Mouse (Mus musculus): ENCODE measurements around the gene Slc9b2. TPM values are rescaled to one million over a fixed set of nuclear protein-coding genes. Genes with fewer than 3 reads are reported as not detected.

Slc9b2 gene
- 1.4 TPM in 2 replicates for polyA plus RNA-seq (2011; ENCODE audit: insufficient read length, low read depth, missing spikeins)

GRCm38 (mm10) chr3:135307411-135308259 lies at the start of gene Slc9b2:
TSS of gene Slc9b2 (plus strand) at chr3:135307700.
- Histone ChIP-seq H3K4me1 (ENCODE audit: control insufficient read depth, insufficient read depth, low read length) (no peaks in the 10 kb centered on the region), H3K4me3 (ENCODE audit: insufficient read depth, low read length) (no peak within 1 kb of the TSS), H3K27ac (ENCODE audit: insufficient read depth, low read length) (no peak within 1 kb of the TSS)
- TF ChIP-seq CTCF (IDR thresholded peaks at IDR 0.05; ENCODE audit: borderline replicate concordance, insufficient read depth, low read length) = no peak
- no peak for TF ChIP-seq POLR2A (IDR thresholded peaks at IDR 0.05; ENCODE audit: low read depth, low read length)

GRCm38 (mm10) chr3:135258919-135259318 lies 48.6 kb upstream of the Slc9b2 start:
- H3K27ac ChIP-seq (ENCODE audit: insufficient read depth, low read length) = no peak overlapping the region
- TF ChIP-seq POLR2A (IDR thresholded peaks at IDR 0.05; ENCODE audit: low read depth, low read length) = no peak
- TF ChIP-seq CTCF (IDR thresholded peaks at IDR 0.05; ENCODE audit: borderline replicate concordance, insufficient read depth, low read length) = no peak
- no peaks in the 10 kb centered on the region for H3K4me1 ChIP-seq (ENCODE audit: control insufficient read depth, insufficient read depth, low read length)
- no peak overlapping the region for H3K4me3 ChIP-seq (ENCODE audit: insufficient read depth, low read length)

GRCm38 (mm10) chr3:135260233-135260632 lies 47.3 kb upstream of the Slc9b2 start:
- TF ChIP-seq CTCF (IDR thresholded peaks at IDR 0.05; ENCODE audit: borderline replicate concordance, insufficient read depth, low read length) = no peak
- no peak for TF ChIP-seq POLR2A (IDR thresholded peaks at IDR 0.05; ENCODE audit: low read depth, low read length)
- no peak overlapping the region for H3K27ac ChIP-seq (ENCODE audit: insufficient read depth, low read length)
- H3K4me1 ChIP-seq (ENCODE audit: control insufficient read depth, insufficient read depth, low read length) = no peaks in the 10 kb centered on the region
- H3K4me3 ChIP-seq (ENCODE audit: insufficient read depth, low read length) = no peak overlapping the region

GRCm38 (mm10) chr3:135268616-135269015 lies 38.9 kb upstream of the Slc9b2 start:
- no peak overlapping the region for H3K27ac ChIP-seq (ENCODE audit: insufficient read depth, low read length)
- no peaks in the 10 kb centered on the region for H3K4me1 ChIP-seq (ENCODE audit: control insufficient read depth, insufficient read depth, low read length)
- TF ChIP-seq CTCF (IDR thresholded peaks at IDR 0.05; ENCODE audit: borderline replicate concordance, insufficient read depth, low read length) (no peak), POLR2A (IDR thresholded peaks at IDR 0.05; ENCODE audit: low read depth, low read length) (no peak)
- H3K4me3 ChIP-seq (ENCODE audit: insufficient read depth, low read length) = no peak overlapping the region

GRCm38 (mm10) chr3:135269391-135269990 lies 38.0 kb upstream of the Slc9b2 start:
- Histone ChIP-seq H3K4me1 (ENCODE audit: control insufficient read depth, insufficient read depth, low read length) (no peaks in the 10 kb centered on the region), H3K27ac (ENCODE audit: insufficient read depth, low read length) (no peak overlapping the region), H3K4me3 (ENCODE audit: insufficient read depth, low read length) (no peak overlapping the region)
- no peak for TF ChIP-seq CTCF (IDR thresholded peaks at IDR 0.05; ENCODE audit: borderline replicate concordance, insufficient read depth, low read length)
- no peak for TF ChIP-seq POLR2A (IDR thresholded peaks at IDR 0.05; ENCODE audit: low read depth, low read length)

- Histone ChIP-seq H3K4me1 (ENCODE audit: control insufficient read depth, insufficient read depth, low read length) (no peaks in the 10 kb centered on the region), H3K27ac (ENCODE audit: insufficient read depth, low read length) (no peak overlapping the region), H3K4me3 (ENCODE audit: insufficient read depth, low read length) (no peak overlapping the region)
- TF ChIP-seq POLR2A (IDR thresholded peaks at IDR 0.05; ENCODE audit: low read depth, low read length) (no peak), CTCF (IDR thresholded peaks at IDR 0.05; ENCODE audit: borderline replicate concordance, insufficient read depth, low read length) (no peak)
Measured at GRCm38 (mm10) chr3:135272627-135273026, 34.9 kb upstream of the Slc9b2 start.

- H3K27ac ChIP-seq (ENCODE audit: insufficient read depth, low read length) = no peak overlapping the region
- no peaks in the 10 kb centered on the region for H3K4me1 ChIP-seq (ENCODE audit: control insufficient read depth, insufficient read depth, low read length)
- no peak overlapping the region for H3K4me3 ChIP-seq (ENCODE audit: insufficient read depth, low read length)
- TF ChIP-seq CTCF (IDR thresholded peaks at IDR 0.05; ENCODE audit: borderline replicate concordance, insufficient read depth, low read length) = no peak
- TF ChIP-seq POLR2A (IDR thresholded peaks at IDR 0.05; ENCODE audit: low read depth, low read length) = no peak
Measured at GRCm38 (mm10) chr3:135273047-135273446, 34.5 kb upstream of the Slc9b2 start.

GRCm38 (mm10) chr3:135280160-135280559 lies 27.3 kb upstream of the Slc9b2 start:
- H3K27ac ChIP-seq (ENCODE audit: insufficient read depth, low read length) = no peak overlapping the region
- no peaks in the 10 kb centered on the region for H3K4me1 ChIP-seq (ENCODE audit: control insufficient read depth, insufficient read depth, low read length)
- no peak overlapping the region for H3K4me3 ChIP-seq (ENCODE audit: insufficient read depth, low read length)
- no peak for TF ChIP-seq CTCF (IDR thresholded peaks at IDR 0.05; ENCODE audit: borderline replicate concordance, insufficient read depth, low read length)
- no peak for TF ChIP-seq POLR2A (IDR thresholded peaks at IDR 0.05; ENCODE audit: low read depth, low read length)

GRCm38 (mm10) chr3:135280669-135281415 lies 26.7 kb upstream of the Slc9b2 start, which contains the start of gene Bdh2:
TSS of gene Bdh2 (plus strand) at chr3:135281221.
- Histone ChIP-seq H3K4me1 (ENCODE audit: control insufficient read depth, insufficient read depth, low read length) (no peaks in the 10 kb centered on the region), H3K4me3 (ENCODE audit: insufficient read depth, low read length) (no peak within 1 kb of the TSS), H3K27ac (ENCODE audit: insufficient read depth, low read length) (no peak within 1 kb of the TSS)
- no peak for TF ChIP-seq POLR2A (IDR thresholded peaks at IDR 0.05; ENCODE audit: low read depth, low read length)
- peak; percentile 67; the same call in 1 of the 2 replicates for TF ChIP-seq CTCF (IDR thresholded peaks at IDR 0.05; ENCODE audit: borderline replicate concordance, insufficient read depth, low read length)

All from embryonic fibroblast, embryonic 13.5 days (primary cell).